In genomic region chr2:167420811-167421241, GRCm38 (mm10) we compare ENCODE assay signal across 8 mouse cellular contexts. TPM values are rescaled to one million over a fixed set of nuclear protein-coding genes. Genes with fewer than 3 reads are reported as not detected.
DNase-seq lines count a peak whose midpoint lies in the region; ATAC-seq and TF ChIP-seq lines count a peak whose summit lies in the region.

No protein-coding gene starts in this region.

- WGBS in lung, adult 2 months = 11% methylated on average over 10 of the region's 10 CpGs
- WGBS in hindbrain, embryonic 10.5 days = 30% methylated on average over 10 of the region's 10 CpGs
- 31% methylated on average over 10 of the region's 10 CpGs for WGBS in midbrain, embryonic 11.5 days

- no peak for TF ChIP-seq POLR2A in lung, adult 2 months (IDR thresholded peaks at IDR 0.05; ENCODE audit: borderline replicate concordance, extremely low read depth, low read depth, low read length)

- peaks cover 22% of the 10 kb centered on the region for H3K36me3 ChIP-seq in hindbrain, embryonic 10.5 days
- H3K36me3 ChIP-seq in midbrain, embryonic 11.5 days (ENCODE audit: control insufficient read depth, insufficient read depth, low read length) = peaks cover 5% of the 10 kb centered on the region; the same call in 1 of the 2 replicates

- TF ChIP-seq CTCF in lung, adult 2 months (IDR thresholded peaks at IDR 0.05; ENCODE audit: insufficient read depth, low read length) = no peak

- H3K9ac ChIP-seq in midbrain, embryonic 11.5 days (ENCODE audit: low read length) = peak overlapping the region; percentile 95

- H3K4me1 ChIP-seq in lung, adult 2 months (ENCODE audit: control insufficient read depth, insufficient read depth, low read length) = peaks cover 9% of the 10 kb centered on the region
- peaks cover 2% of the 10 kb centered on the region; the same call in 1 of the 2 replicates for H3K4me1 ChIP-seq in brown adipose tissue, adult 24 weeks (ENCODE audit: control insufficient read depth, insufficient read depth, insufficient read length, low read length)
- H3K4me1 ChIP-seq in hindbrain, embryonic 10.5 days (replicated peaks) = peaks cover 37% of the 10 kb centered on the region
- peaks cover 12% of the 10 kb centered on the region for H3K4me1 ChIP-seq in midbrain, embryonic 11.5 days (ENCODE audit: control insufficient read depth, insufficient read depth, low read length)

- DNase-seq in lung, adult 2 months = peak; percentile 13
- no peak for DNase-seq in lung, postnatal 25 days (ENCODE audit: low spot score)
- DNase-seq in hindbrain, embryonic 10.5 days (ENCODE audit: low spot score) = no peak
- no peak for DNase-seq in midbrain, embryonic 11.5 days (ENCODE audit: low spot score, missing footprints)
- no peak for DNase-seq in natural killer cell, adult 2 months (ENCODE audit: low spot score in 2 of 2)
- DNase-seq in adrenal gland, adult (ENCODE audit: inconsistent age in 2 of 2, low spot score in 1 of 2) = no peak

- no peaks in the 10 kb centered on the region for H3K27me3 ChIP-seq in hindbrain, embryonic 10.5 days (ENCODE audit: insufficient read depth, poor library complexity, severe bottlenecking)
- H3K27me3 ChIP-seq in midbrain, embryonic 11.5 days (ENCODE audit: control insufficient read depth, insufficient read depth, low read length) = no peaks in the 10 kb centered on the region

- peak overlapping the region; percentile 69 for H3K4me2 ChIP-seq in midbrain, embryonic 11.5 days

- peaks cover 4% of the 10 kb centered on the region; the same call in 1 of the 2 replicates for H3K9me3 ChIP-seq in hindbrain, embryonic 10.5 days
- H3K9me3 ChIP-seq in midbrain, embryonic 11.5 days (ENCODE audit: control insufficient read depth, low read length) = no peaks in the 10 kb centered on the region; the same call in 1 of the 2 replicates

- peak overlapping the region; percentile 95 for H3K27ac ChIP-seq in brown adipose tissue, adult 24 weeks (replicated peaks; ENCODE audit: low read depth, low read length)
- H3K27ac ChIP-seq in hindbrain, embryonic 10.5 days = peak overlapping the region; percentile 99
- H3K27ac ChIP-seq in midbrain, embryonic 11.5 days (ENCODE audit: low read depth, low read length) = peak overlapping the region; percentile 90

- H3K4me3 ChIP-seq in lung, adult 2 months (replicated peaks; ENCODE audit: extremely low read depth, low read depth, low read length) = peak overlapping the region; percentile 39
- H3K4me3 ChIP-seq in brown adipose tissue, adult 24 weeks (ENCODE audit: insufficient read depth, low read depth, low read length) = peak overlapping the region; percentile 80
- H3K4me3 ChIP-seq in hindbrain, embryonic 10.5 days = peak overlapping the region; percentile 76
- peak overlapping the region; percentile 75 for H3K4me3 ChIP-seq in midbrain, embryonic 11.5 days (ENCODE audit: low read depth, low read length)

- ATAC-seq in midbrain, embryonic 11.5 days (ENCODE audit: low FRiP score) = no peak
- ATAC-seq in granulocyte monocyte progenitor cell, adult 5-6 weeks (replicated peaks; ENCODE audit: poor library complexity, severe bottlenecking) = no peak

RNA-seq across cellular contexts. Expression of gene Slc9a8, which starts 0.7 kb away (rescaled TPM):
- 32.0 and 41.7 TPM in 2 replicates for polyA plus RNA-seq in lung, adult 2 months (2012; rRNA removed)
- polyA plus RNA-seq in brown adipose tissue, adult 24 weeks (2012; ENCODE audit: insufficient read depth, insufficient read length, missing spikeins) = 9.0 and 13.5 TPM in 2 replicates
- 21.7 and 26.7 TPM in 2 replicates for polyA plus RNA-seq in hindbrain, embryonic 10.5 days (2016; fragmentation: Nextera tagmentation; extraction: Ambion mirVana)
- polyA plus RNA-seq in midbrain, embryonic 11.5 days (2014; fragmentation: Nextera tagmentation; extraction: Ambion mirVana) = 15.1 and 17.2 TPM in 2 replicates
- total RNA-seq in granulocyte monocyte progenitor cell, adult 5-6 weeks (2014; fragmentation: Nextera tagmentation) = 39.4 and 54.4 TPM in 2 replicates
- 21.1 and 22.0 TPM in 2 replicates for total RNA-seq in granulocyte monocyte progenitor cell, adult 5-6 weeks (2017)
